Mouse (Mus musculus) embryo, embryonic 11.5 days (tissue): ENCODE results near the gene Serinc4.
"Not testable (repeated sequence)": the region's sequence is repeated elsewhere in the genome, so short reads cannot be mapped to it uniquely, and the experiment has no call there.

Source experiments
- DNase-seq: peaks from one replicate; pipeline ENCODE4 v3.0.0-alpha.2; 2012; ENCODE audit warnings: low read depth, low spot score

Serinc4 gene

DNA sequence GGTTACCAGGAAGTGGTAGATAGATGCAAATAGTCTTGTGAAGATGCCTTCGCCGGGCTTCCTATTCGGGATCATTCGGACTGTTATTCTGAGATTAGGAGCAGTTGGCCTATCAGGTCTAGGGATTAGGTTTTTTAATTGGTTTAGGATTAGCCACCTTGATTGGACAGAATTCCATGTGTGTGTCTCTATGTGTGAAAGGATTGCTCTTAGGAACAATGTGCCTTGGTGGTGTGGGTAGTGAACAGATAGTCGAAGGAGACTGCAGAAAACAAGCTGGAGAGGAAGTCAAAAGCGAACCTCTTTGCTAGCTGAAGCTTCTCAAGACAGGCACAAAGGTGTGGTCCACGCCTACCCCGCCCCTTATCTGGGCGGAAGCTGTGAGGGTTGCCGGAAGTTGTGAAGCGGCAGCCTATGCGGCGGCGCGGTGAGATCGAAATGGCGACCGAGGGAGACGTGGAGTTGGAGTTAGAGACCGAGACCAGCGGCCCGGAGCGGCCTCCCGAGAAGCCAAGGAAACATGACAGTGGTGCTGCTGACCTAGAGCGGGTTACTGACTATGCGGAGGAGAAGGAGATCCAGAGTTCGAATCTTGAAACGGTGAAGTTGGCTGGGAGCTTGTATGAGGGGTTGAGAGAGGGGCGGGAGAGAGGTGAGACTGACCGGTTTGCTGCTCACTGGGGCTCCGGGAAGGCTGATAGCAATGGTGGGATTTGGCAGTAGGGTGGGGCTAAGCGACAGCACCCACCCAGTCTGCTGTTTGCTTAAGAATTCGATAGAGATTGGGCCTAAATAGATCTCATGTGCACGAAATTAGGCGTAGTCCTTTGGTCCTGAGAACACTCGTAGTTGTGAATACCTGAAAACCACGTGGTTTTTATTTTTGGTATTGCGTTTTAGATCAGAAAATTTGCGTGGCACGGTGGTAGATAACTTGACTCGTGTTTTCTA is at the start of gene Serinc4:
Gene Serinc4 (minus strand): TSS at position 90 of the 951 bp plus-strand sequence.
- DNase-seq, result peak; percentile 65

DNA sequence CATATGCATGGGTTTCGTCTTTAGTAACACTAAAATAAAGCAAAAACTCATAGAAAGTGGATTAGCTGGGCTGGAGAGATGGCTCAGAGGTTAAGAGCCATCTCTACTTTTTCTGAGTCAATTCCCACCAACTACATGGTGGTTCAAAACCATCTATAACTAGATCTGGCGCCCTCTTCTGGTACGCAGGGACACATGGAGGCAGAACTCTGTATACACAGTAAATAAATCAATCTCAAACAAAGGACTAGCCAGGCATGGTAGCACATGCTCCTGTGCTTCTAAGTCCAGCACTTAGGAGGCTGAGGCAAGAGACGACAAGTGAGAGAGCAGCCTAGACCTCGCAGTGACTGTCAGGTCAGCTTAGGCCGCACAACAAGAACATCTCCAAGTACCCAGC is 45.0 kb upstream of the Serinc4 start:
- DNase-seq, result not testable (repeated sequence)

DNA sequence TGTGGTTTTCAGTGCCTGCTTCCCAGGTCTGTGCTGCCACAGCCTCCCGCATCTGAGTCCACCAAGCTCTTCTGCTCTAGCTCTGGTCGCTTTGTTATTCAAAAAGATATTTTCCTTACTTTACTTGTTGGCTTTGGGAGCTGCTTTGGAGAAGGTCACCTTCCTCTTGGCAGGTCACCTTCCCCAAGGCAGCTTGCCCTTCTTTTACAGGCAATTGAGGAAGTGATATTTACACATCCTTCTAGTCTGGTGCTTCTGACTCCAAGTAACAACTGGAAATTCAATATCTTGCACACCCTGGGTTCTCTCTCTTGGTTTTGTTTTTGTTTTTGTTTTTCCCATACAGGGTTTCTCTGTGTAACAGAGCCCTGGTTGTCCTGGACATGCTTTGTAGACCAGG is 27.8 kb upstream of the Serinc4 start:
- not testable (repeated sequence) for DNase-seq

DNA sequence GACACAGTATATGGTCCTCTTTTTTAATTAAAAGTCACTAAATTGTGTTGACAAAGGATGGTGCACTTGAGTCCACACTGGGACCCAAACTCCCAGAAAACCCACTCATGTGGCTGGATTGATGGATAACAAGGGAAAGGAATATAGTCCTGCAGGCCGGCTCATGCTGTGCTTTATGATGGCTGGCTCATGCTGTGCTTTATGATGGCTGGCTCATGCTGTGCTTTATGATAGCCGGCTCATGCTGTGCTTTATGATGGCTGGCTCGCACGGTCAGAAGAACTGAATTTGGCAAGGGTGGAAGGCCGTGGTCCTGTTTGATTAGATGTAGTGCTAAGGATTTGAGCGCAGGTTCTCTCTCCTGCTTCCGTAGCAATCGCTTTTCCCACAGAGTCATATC is 27.0 kb upstream of the Serinc4 start:
- DNase-seq, result no peak

DNA sequence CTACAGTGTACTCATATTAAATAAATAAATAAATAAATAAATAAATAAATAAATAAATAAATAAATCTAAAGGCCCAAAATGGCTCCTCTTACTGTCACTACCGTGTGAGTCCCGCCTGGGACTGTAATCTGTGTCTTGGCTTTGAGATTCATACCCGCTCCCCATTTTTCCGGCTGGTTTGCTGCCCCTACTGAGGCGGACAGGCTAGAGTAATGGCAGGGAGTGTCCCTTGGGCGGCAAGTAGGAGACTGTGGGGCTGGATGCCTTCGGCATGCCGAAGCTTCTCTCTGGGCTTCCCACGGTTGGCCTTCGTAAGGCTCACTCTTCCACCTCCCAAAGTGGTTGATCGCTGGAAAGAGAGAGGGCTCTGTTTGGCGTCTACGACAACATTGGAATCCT is 24.3 kb upstream of the Serinc4 start:
- DNase-seq, result not testable (repeated sequence)

DNA sequence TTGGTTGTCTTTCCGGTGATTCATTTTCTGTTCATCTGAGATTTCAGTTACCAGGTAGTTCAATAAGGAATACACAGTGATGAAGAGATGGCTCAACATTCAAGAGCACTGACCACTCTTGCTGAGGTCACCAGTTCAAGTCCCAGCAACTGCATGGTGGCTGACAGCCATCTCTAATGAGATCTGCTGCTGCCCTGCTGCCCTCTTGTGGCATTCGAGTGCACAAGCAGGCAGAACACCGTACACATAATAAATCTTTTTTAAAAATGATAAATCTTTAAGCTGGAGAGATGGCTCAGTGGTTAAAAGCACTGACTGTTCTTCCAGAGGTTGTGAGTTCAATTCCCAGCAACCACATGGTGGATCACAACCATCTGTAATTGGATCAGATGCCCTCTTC is 23.9 kb upstream of the Serinc4 start:
- no peak for DNase-seq

DNA sequence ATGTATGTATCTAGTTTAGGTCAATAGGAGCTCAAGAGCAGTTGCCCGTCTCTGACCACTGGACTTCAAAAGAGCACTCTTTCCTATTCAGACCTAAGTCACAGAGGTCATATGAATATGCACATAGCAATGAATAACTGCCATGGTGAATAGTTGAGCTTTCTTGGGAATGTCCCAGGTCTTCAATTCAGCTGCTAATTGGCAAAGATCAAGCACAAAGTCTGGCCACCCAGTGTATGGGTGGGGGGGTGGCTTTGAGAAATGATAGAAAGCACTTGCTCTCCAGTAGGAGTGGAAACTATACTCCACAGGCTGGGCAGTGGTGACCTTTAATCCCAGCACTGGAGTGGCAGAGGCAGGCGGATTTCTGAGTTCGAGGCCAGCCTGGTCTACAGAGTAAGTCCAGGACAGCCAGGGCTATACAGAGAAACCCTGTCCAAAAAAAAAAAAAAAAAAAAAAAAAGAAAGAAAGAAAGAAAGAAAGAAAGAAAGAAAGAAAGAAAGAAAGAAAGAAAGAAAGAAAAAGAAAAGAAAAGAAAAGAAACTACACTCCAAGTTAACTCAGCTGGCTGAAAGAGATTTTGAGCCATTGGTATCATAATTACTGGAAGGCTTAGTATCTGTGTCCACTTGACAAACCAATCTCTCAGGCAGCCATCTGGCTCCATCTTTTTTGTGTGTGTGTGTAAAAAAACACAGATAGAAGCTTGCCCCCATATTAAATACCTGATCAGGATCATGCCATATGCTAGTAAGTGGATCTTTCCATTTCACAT is 21.1 kb upstream of the Serinc4 start:
- no peak for DNase-seq

DNA sequence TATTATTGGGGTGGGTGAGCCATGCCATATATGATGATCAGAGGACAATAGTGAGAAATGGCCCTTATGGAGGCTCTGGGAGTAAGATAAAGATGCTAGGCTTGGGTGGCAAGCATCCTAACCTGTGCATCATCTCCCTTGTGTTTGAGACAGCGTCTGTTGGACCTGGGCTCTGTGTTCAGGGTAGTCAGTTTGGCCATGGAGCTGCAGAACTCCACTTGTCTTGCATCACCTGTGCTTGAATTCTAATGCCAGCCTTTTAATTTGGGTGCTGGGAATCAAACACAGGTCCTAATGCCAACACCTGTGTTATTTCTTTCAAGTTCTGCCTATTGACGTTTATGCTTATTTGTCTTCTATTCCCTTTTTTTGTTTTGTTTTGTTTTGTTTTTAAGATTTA is 18.7 kb upstream of the Serinc4 start:
- not testable (repeated sequence) for DNase-seq

DNA sequence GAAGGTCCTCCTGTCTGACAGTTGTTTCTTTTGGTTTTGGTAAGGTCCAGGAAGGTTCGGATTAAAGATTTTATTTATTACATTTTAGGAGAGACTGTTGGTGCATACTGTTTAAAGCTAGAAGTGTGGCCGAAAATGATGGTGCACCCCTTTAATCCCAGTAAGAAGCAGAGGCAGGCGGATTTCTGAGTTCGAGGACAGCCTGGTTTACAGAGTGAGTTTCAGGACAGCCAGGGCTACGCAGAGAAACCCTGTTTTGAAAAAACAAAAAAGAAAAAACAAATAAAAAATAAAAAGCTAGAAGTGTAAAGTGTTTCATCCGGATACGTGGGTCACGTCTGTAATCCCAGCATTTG is 17.6 kb upstream of the Serinc4 start:
- DNase-seq, result no peak

DNA sequence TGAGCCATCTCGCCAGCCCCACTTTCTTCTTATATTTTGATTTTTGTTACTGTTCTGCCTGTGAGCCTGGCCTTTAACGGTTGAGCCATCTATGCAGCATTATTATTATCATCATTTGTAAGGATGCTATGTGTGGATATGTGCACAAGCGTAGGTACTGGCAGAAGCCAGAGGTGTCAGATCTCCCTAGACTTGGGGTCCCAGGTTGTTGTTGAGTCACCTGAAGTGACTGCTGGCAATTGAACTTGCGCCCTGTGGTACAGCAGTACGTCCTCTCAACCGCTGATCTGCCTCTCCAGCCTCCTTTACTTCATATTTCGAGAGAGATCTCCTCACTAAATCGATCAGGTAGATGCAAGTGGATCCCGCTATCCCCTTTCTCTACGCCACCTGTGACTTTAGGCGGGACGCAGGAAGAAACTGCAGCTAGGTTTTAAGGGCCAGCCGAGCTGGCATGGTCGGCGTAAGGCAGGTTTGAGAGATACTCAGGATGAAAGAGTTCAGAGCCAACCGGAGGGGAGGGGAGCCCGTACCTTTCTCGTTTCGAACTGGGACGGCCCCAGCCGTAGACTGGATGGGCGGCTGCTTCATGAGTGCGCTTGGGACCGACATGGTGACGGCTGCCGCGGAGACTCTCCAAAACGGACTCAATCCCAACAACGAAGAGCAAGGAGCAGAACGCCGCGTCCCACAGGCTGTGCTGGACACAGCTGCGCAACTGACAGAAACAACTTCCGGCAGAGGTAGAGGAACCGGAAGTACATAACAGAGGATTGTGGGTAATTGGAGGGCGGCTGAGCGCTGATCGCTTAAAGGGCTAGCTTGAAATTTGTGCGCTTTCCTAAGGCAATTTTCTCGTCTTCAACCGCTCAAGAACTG is 17.0 kb upstream of the Serinc4 start, which contains the start of gene Mfap1b:
Gene Mfap1b (minus strand): TSS at position 767 of the 879 bp plus-strand sequence.
- DNase-seq, result peak; percentile 75

DNA sequence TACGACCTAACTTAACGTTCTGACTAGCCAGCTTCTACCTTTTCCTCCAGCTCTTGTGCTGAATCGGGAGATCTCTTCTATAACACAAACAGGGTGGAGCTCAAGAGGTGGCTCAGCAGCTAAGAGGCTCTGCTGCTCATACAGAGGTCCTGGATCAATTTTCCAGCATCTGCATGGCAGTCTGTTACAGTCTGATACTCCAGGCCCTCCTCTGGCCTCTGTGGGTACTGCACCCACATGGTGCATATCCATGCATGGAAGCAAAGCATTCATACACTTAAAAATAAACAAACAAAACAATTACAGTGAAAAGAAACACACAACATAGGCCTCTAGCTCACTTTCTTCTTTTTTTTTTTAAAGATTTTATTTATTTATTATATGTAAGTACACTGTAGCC is 16.2 kb upstream of the Serinc4 start:
- DNase-seq, result not testable (repeated sequence)

DNA sequence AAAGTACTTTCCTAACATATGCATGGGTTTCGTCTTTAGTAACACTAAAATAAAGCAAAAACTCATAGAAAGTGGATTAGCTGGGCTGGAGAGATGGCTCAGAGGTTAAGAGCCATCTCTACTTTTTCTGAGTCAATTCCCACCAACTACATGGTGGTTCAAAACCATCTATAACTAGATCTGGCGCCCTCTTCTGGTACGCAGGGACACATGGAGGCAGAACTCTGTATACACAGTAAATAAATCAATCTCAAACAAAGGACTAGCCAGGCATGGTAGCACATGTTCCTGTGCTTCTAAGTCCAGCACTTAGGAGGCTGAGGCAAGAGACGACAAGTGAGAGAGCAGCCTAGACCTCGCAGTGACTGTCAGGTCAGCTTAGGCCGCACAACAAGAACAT is 12.4 kb upstream of the Serinc4 start:
- DNase-seq, result not testable (repeated sequence)

DNA sequence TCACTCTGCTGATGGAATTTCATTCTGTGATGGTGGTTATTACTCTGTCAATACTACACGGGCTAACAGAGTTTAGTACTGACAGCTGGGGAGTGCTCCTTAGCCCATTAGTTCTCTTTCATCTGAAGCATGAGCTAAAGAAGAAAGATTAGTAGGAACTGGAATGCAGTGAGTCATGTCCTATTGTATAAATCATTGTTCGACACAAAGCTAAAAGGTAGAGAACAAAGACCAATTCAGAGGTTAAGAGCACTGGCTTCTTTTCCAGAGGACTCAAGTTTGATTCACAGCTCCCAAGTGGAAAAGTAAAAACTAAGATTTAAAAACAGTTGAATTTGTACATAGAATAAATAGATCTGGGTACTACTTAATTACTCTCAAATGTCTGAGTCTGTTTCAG is 3.5 kb upstream of the Serinc4 start:
- DNase-seq, result no peak

DNA sequence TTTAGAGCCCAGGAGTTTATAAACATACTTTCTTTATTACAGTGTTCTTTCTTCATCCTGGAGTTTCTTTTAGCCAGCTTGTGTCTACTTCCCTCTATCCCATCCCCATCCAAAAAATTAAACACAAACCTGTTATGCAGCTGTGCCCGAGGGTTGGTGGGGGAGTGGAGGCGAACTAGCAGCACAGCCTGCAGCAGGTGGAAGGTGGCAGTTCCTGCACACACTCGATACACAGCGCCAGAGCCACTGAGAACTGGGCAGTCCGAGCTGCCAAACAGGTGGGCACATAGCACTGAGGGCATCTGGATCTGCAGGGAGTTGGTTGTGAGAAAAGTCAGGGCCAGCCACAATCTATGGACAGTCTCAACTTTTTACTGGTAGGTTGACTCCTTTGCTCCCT is 1.0 kb downstream of the Serinc4 start:
- DNase-seq, result no peak

DNA sequence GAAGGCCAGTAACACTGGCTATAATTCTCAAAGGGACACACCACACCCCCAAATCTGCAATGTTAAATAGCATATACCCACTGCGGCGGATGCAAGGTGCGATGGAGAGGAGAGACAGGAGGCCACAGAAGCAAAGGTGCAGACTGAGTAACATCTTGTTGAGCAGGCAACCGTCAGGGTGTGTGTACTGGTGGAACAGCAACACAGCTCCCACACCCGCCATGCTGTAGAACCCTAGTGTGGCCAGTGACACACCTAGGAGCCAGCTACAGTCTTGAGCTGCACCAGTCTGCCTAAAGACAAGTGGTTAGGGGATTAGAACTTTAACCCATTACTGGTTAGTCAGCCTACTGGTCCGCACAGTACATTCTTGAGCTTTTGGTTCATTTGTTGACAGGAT is 2.7 kb downstream of the Serinc4 start:
- no peak for DNase-seq

DNA sequence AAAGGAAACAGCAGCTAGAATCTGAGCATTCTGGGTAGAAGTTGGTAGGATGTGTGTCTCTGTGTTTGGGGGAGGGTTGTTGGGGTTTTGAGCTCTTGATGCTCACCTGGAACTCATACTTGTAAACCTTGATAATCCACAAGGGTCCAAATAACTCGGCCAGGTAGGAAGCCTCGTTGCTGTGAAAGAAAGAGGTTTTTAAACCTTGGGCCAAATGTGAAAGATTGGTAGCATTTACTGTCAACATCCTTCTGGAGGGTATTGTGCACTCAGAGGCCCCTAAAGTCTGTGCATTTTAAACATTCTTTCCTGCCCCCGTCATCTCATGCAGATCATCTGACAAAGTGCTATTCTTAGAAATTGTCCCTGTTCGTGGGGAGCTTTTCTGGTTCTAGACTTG is 3.6 kb downstream of the Serinc4 start, which contains the start of gene Hypk:
Gene Hypk (plus strand): TSS at position 301 of the 400 bp plus-strand sequence.
- no peak for DNase-seq

DNA sequence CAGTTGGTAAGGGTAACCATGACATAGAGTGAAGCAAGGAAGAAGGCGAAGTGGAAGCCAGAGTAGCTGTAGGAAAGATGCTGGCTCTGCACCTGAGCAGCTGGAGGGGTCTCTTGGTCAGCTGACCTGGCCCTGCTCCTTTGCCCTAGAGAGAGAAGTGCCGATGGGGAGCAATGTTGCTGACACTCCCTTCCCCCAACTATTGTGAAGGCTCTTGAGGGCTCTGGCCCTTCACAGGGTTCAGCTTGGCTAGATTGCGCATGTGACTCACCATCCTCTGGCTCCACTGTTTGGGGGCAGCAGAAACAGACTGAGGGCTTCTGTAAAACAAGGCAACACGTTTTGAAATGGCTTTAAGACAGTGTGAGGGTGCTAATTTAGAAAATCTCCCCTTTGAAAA is 4.2 kb downstream of the Serinc4 start:
- DNase-seq, result no peak

DNA sequence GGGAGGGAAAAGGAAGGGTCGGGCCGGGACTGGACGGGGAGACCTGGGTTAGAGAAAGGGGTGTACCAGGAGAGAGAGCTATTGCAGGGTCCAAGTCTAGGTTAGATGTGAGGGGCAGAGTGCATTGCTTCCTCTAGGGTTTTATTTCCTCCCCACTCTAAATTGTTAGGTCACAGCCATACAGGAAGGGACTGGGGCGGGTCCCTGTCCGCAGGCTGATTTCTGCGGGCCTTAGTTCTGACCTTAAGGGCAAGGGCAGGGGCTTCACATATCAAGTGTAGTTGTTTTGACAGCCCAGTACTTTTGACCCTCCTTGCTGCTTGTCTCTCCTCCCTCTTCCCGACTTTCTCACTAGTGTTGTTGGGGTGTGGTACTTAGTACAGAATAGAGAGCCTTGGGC is 6.5 kb downstream of the Serinc4 start:
- DNase-seq, result no peak

DNA sequence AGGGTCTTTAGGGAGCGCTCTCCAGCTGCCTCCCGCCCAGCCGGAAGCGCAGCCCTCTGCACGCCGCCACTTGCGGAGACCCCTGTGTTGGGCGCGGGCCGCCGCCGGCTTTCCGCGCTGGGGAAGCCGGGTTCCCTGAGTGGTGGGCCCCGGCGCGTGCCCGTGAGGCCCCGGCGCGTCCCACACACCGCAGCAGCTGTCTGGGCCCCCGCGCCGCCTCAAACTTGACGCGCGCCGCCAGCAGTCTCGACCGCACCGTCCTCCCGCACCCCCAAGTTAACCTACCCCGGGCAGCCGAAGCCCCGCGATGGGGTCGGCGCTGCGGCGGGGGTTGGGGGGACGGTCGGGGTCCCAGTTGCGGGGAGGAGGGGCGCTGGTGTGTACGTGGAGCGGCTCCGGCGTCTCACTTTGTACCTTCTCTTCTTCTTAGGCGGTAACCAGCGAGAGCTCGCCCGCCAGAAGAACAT is 7.0 kb downstream of the Serinc4 start:
- no peak for DNase-seq

DNA sequence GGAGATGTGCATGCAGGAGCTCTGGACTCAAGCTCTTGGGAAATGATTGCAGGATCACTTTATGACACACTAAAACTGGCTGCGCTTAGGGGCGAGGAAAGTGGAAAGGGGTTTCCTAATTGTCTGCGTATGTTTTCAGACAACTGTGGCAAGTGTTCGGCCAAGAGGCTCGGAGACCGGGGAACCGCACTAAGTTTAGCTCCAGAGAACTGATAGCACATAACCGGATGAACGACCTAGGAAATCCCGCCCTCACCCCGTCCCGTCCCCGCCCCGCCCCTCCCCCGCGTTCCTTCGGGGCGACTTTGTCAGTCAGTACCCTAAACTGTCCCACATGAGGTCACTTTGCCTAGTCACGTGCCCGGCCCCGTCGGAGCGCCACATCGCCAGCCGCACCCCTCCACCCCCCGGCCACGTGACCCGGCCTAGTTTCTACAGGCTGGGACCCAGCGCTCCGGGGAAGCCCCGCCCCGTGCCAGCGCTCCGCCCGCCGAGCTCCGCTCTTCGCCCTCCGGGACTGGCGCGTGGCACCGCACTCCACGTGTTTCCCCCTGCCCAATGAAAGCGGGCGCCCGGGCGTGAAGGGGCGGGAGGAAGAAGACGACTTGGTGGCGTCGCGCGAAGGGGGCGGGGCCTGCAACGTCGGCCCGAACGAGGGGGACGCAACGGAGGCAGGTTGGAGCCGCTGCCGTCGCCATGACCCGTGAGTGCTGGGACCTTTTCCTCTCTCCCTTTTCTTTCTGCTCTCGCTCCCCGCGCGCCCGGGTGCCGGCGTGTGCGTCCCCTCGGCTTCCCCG is 7.6 kb downstream of the Serinc4 start, which contains the start of gene Serf2:
Gene Serf2 (plus strand): TSS at position 457 of the 797 bp plus-strand sequence.
- DNase-seq, result peak; percentile 95
